Mouse (Mus musculus): Measurements from ENCODE around the gene Efna4.

Efna4 gene

DNA sequence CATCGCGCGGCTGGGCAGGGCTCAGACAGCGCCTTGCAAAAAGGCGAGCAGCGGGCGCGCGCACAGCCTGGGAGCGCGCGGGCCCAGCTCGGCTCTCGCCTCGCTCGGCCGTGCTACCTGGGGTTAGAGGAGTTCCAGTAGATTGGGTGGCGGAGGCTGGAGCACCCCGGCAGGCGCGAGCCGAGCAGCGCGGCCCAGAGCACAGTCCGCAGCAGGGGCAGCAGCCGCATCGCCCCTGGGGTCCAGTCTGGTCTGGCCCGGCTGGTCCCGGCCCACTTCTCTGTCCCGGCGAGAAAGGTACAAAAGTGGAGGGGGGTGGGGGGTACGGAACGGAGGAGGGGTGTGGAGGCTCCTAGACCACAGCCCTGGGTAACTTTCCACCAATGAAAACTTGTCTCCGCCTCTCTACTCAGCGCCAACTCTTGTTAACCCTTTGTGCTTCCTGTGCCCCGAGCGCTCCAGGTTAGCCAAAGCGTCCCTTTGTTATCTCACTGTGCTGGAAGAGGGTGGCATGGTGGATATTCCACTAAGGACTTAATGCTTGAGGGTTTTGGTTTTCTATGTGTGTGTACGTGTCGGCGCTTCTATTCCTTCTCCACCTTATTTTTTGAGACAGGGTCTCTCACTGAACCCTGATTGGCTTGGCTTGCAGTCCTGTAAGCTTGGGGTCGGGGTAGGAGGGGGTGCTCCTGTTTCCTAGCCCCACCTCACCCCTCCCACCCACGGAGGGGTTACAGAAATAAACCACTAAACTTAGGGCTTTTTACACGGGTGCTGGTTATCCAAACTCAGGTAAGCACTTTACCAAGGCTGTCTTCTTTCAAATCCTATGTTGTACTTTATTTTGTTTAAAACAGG, at the start of gene Efna4:
Gene Efna4, minus strand, starts transcription at position 308 of the 858 bp plus-strand sequence.
- peak; percentile 77 for DNase-seq

DNA sequence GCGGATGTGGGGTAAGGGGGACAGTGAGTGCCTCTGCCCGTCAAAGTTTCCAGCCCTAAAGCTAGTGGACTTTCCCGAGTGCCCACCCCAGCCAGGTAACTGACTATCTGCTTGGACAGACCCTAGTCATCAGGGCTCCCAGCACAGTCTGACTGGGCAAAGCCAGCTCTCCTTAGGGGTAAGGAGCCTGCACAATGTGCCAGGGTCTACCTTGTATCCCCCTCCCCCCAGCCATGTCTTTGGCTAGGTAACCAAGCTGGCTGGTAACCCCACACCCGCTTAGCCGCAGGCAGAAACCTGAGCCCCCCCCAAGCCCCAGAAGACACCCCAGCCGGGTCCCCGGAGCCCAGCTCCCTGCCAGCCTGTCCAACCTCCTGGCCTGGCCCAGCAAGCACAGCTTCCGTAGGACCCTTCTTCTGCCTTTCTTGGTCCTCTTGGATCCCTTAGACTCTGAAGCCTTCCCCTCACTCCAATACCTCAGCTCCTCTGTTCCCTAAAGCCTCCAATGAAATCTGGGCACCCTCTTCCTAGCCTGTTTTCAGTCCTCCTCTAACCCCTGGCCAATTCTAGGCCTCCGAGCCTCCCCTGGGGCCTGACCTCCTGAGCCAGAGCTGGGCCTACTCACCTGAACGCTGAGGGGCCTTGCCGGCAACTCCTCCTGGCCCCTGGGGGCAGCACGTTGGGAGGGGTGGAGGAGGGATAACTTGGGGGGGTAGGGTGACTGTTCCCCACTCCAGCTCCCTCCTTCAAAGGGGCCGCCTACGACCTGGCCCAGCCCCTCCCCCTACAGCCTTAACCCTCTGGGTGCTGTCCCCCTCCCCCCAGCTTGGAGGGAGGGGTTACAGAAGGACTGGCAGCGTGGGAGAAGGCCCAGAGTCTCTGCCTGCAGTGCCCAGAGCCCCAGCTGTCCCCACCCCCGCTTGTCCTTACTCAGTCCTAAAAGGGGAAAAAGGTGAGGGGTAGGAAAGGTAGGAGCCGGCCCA, 48.9 kb upstream of the Efna4 start:
- DNase-seq: no peak

DNA sequence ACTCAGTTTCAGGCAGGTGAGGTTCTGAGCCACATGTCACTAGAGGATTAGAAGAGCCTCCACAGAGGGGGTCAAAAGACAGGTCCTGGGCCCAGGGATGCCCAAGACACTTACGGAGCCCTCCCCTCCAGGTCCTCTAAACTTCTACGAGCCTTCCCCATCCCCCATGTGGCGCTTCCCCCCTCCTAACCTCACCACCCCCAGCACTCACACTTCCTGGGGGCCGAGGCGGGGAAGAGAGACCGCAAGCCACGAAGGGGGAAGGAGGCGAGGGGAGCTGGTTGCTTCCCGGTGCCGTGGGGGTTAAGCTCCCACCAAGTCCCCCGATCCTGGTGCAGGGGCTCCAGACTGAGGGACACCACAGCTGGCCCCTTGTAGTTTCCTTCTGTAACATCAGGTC, 47.6 kb upstream of the Efna4 start:
- DNase-seq: no peak

DNA sequence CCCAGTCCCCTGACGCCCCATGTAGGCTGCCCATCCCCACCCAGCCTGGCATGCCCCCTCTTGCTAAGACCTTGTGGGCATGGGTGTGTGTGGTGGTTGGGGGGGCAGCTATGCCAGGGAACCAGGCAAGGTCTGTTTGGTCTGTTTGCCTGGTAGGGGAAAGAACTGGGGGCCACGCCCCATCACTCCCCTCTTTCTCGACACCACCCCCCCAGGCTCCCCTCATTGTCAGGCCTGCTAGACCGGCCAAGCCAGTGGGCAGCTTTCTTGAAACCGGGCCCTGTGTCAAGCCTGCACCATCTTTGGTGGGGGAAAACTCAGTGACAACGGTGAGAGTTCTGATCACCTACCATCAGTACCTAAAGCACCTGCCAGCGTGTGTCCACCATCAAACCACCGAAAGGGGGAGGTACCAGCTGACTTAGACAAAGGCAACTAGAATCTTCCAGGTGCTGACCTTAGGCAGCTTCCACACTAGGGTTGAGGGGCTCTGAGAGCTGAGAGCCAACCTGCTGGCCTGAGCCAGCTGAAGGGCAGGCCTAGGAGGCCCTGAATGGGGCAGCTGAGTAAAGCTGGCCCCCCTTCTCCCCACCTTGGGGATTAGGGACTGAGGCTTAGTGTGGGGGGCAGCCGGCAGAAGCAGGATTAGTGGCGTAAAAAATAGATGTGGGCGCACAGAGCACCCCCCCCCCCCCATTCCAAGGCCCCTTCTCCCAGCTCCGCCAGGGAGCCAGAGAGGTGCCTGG, 46.7 kb upstream of the Efna4 start:
- no peak for DNase-seq

DNA sequence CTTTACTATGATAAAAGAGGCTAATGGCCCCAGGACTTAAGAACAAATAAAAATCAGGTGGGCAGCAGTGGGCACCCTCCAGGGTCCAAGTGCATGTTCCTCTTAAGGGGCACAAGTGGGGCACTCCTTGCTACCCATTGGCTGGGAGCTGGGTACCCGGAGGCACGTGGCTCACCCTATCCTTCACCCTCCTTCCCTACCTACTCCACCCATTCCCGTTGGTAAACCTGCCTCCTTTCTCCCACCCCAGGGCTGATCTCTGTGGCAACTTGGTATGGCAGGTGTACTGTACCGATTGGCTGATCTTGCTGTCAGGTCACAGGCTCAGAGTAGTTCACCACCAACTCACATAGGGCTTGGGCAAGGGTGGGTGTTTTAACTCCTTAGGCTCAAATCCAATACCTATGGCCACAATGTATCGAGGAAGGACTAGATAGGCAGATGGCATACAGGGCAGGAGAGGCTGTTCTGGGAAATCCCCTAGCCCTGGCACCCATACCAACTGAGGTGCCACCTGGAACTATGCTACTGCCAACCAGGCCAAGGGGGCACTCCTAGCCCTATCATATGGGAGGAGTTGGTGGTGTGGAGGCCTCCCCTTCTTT, 45.9 kb upstream of the Efna4 start:
- DNase-seq: no peak

DNA sequence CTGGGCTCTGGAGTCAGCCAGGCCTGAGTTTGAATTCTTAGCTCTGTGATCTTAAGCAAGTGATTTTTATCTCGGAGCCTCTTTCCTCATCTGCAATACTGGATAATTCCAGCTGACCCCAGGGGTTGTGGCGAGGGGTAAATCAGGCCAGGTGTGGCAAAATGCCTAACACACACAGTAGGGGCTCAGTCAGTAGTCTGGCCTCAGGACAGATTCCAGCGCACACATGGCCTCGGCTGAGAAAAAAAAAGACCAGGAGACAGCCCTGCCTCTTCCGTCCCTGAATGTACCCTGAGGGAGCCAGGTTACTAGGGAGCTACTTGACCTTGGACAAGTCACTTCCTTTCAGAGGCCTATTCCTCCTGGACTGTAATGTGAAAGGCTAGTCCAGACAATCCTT, 45.1 kb upstream of the Efna4 start:
- DNase-seq: no peak

GRCm38 (mm10) chr3:89382033-89382882, 44.4 kb upstream of the Efna4 start:
- DNase-seq: no peak

GRCm38 (mm10) chr3:89381233-89381632, 43.4 kb upstream of the Efna4 start:
- DNase-seq: no peak

DNA sequence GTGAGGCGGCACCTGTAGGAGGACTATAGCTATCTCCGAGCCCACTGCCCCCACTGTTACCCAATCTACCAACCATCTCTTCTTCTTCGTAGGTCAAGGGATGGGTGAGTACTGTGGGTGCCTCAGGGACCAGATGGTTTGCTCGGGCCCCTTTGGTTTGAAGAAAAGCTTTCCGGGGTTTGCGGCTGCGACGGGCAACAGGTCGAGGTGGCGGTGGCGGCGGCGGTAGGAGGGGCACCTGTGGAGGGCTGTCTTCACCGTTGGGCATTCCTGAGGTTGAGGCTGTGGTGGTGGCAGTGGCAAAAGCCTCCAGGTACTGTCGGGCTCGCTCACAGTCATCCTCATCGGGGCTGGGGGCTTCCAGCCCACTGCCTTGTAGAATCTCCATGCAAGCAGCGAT, 42.9 kb upstream of the Efna4 start:
- no peak for DNase-seq

DNA sequence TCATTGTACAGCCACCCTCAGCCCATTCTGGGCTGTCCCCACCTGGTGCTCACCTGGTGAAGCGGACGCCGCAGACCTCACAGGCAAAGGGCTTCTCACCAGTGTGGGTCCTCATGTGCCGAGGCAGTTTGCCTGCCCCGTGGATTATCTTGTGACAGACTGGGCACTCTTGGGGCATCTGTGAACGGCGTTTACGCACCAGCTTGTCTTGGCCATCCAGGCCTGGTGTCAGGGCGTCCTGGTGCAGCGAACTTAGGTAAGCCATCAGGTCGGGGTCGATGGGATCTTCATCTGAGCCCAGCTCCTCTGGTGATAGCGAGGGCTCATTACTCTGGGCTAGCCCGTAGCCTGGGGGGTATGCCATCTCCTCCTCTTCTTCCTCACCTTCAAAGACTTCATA, 42.5 kb upstream of the Efna4 start:
- no peak for DNase-seq

DNA sequence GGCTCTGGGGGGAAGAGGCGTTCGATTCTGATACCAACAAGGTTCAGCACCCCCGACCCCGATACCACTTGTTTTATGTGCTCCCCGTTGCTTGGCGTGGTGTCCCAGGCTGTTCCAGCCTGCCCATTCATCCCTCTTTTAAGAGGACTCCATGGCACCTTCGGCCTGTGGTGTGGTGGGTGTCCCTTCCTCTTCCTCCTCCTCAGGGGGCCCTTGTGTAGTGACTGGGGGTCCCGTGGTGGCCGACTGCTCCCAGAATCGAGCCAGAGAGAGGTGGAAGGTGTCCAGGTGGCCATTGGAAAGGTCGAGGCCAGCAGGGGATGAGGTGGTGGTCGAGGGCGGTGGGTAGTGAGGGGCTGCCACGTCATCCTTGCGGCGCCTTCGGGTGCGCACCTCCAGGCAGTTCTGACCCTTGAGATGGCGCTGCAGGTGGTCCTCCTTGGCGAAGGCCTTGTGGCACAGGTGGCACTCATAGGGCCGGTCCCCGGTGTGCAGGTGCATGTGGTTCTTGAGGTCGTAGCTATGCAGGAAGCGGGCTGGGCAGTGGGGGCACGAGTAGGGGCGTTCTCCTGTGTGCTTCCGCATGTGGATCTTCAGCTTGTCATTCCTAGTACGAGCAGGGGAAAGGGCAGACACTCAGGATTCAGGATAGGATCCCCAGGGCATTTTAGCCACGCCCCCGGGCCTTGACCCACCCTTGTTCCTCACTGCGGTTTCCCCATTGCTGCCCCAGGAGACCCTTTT, 41.7 kb upstream of the Efna4 start:
- no peak for DNase-seq

DNA sequence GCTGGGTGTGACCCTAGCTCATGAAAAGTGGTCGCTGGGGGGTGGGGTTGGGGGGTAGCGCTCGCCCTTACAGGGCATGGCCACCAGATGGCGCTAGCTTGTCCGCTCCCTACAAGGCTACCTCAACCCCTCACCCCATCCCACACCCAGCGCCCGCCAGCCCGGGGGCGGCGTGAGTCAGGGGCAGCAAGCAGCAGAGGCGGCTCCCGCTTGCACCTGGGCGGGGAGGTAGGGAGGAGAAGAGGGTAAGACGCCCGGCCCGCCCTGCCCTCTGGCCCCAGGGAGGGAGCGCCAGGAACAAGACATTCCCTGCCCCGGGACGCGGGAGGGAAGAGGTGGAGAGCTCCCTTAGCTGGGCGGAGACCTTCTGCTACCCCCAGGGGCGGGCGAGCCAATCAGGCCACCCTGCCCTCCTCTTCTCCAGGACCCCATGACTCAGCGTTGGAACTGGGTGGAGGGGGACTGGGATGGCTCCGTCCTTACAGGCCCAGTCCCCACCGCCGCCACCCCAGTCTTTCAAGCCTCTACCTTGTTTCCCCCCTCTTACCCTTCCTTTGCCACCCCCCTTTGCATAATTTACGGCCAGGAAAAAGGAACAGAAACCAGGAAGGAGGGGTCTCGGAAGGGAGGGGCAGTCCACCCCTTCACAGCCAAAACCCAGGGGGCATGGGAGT, 40.7 kb upstream of the Efna4 start:
- peak; percentile 83 for DNase-seq

GRCm38 (mm10) chr3:89377831-89378230, 40.0 kb upstream of the Efna4 start:
- DNase-seq: no peak

DNA sequence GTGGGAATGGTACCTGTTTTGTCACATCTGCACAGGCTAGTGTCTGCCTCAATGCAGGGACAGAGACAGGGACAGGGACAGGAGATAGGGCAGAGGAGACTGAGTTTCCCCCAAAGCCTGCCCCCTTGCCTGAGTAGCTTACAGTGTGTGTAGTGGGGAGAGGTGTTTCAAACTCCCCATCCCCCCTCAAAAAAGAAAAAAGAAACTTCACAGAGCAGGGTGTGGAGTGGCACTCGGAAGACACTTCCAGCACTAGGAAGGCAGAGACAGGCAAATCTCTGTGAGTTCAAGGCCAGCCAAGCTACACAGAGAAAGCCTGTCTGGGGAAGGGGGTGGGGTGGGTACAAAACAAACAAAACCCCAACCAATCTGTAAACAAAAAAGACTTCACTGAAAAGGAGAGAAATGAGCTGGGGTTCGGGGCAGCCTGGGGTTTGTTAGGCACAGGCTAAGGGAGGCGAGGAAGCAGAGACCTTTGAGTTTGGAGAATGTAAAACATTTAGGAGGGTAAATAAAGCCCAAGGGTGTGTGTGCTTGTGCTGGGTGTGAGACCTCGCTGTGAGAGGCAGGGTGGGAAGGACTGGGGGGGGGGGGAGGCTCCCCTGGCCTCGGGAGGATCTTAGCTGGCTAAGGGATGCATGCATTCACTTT, 35.9 kb upstream of the Efna4 start:
- no peak for DNase-seq

GRCm38 (mm10) chr3:89367338-89367737, 29.5 kb upstream of the Efna4 start:
- peak; percentile 19 for DNase-seq

DNA sequence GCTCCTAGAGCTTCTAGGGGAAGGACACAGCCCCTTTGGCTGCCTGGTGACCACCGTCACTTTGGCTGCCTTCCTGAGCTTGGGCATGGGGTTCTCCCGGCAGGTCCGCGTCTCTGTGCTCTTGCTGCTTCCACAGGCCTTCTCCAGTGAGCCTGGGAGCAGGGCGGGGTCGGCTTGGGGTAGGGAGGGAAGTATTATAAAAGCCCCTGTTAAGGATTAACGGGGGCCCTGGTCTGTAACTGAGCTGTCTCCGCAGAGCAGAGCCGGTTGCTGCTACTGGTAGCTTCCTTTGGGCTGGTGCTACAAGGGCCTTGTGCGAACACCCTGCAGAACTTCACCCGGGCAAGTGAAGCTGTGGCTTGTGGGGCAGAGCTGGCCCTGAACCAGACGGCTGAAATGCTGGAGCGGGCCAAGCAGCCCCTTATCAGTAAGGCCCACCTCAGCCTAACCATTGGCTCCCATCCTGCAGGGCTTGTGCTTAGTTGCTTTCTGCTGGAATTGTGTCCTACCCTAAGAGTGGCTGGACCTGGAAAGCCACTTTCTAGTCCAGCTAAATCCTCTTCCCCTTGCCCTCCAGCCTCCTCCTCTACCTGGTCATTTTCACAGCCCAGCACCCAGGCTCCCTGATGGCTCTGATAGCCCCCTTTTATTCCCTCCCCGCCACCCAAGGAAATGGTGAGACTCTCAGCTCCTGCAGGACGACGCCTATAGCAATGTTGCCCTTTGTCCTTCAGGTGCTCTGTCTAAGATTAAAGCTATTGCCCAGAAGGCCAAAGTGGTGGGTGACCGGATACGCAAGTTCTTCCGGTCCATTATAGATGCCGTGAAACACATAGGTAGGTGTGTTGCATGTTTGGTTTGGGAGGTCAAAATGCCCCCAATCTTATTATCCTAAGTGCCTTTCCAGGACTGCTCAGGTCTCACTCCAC, 27.9 kb upstream of the Efna4 start:
- DNase-seq: no peak

DNA sequence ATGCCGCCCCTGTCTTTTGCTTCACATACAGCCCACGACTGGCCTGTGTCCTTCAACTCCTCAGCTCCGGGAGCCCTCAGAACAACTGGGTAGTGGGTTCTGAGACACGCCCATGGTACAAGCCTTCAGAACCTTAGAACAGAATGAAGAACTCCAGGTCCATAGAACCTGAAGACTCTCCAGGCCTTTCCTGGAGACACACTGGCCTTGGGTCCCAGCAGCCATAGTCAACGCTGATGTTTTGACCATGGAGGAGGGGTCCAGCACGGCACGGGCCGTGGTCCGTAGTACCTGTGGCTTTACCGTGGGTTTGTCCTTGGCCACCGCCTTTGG, 27.3 kb upstream of the Efna4 start, which contains the start of gene Dcst1:
Gene Dcst1, minus strand, starts transcription at position 101 of the 333 bp plus-strand sequence.
- no peak for DNase-seq

DNA sequence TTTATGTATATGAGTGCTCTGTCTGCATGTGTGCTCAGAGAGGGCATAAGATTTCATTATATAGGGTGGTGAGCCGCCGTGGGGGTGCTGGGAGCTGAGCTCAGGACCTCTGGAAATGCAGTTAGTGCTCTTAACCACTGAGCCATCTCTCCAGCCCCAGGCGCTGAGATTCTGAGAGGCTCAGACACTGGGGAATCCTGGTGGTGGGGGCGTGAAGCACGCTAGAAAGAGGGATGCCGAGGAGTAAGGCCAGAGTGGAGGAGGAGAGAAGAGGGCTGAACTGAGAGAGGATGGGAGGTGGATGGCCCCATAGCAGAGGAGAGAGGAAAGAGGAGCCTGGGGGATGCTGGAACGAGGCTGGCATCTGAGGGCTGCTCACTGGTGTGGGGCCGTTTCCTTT, 26.8 kb upstream of the Efna4 start:
- DNase-seq: no peak

- DNase-seq: no peak
Observed at GRCm38 (mm10) chr3:89361675-89362074, 23.8 kb upstream of the Efna4 start, which contains the start of gene Dcst2. Dcst2 (plus strand) TSS chr3:89361975.
